Comparison of ENCODE assay signal across 22 mouse cellular contexts in the genomic region with DNA sequence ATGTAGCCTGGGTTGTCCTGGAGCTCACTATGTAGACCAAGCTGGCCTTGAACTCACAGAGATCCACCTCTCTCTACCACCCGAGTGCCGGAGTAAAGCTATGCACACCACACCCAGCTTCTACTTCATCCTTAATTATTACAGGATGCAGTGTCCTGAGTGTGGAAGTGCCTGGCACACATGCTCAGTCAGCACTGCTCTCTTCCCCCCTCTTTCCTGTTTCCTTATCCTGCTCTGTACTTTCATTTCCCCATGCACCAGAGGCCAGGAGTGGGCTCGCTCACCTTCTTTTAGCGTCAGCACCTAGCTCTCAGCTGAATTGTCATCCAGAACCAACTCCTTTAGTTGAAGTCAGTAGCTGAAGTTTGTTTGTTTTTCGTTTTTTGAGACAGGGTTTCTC. TPM values are rescaled to one million over a fixed set of nuclear protein-coding genes. Genes with fewer than 3 reads are reported as not detected.
DNase-seq lines count a peak whose midpoint lies in the region; TF ChIP-seq lines count a peak whose summit lies in the region.
"Had no signal": no experiment of that assay in that cellular context is flagged by ENCODE, and none has a peak within 500 bp of the region (broad histone marks: within the 10 kb centered on the region; RNA-seq: fewer than 3 reads in every experiment).

No protein-coding gene starts in this region.

- no peak for TF ChIP-seq CTCF in kidney, adult 2 months (conservative IDR thresholded peaks at IDR 0.05; ENCODE audit: insufficient read depth, insufficient read length, low read depth, low read length)
- no peak for TF ChIP-seq CTCF in lung, adult 2 months (IDR thresholded peaks at IDR 0.05; ENCODE audit: insufficient read depth, low read length)

- no peaks in the 10 kb centered on the region for H3K36me3 ChIP-seq in kidney, adult 2 months (ENCODE audit: control insufficient read depth, insufficient read depth, low read length)
- H3K36me3 ChIP-seq: embryonic facial prominence, embryonic 10.5 days; embryonic facial prominence, embryonic 12.5 days; forebrain, embryonic 15.5 days; G1E had no signal

- intact Hi-C loops in heart, postnatal 25 days (cut with DNase I): no loop called here

- H3K27ac ChIP-seq in kidney, adult 2 months (ENCODE audit: insufficient read depth, low read depth, low read length): no peak overlapping the region; the same call in 1 of the 2 replicates
- H3K27ac ChIP-seq: embryonic facial prominence, embryonic 10.5 days; embryonic facial prominence, embryonic 12.5 days; forebrain, embryonic 13.5 days; forebrain, embryonic 15.5 days had no signal

- no peaks in the 10 kb centered on the region for H3K27me3 ChIP-seq in kidney, adult 2 months (replicated peaks; ENCODE audit: control insufficient read depth, insufficient read depth, low read length)

- TF ChIP-seq POLR2A in kidney, adult 2 months (IDR thresholded peaks at IDR 0.05; ENCODE audit: low read depth, low read length): no peak
- no peak for TF ChIP-seq POLR2A in lung, adult 2 months (IDR thresholded peaks at IDR 0.05; ENCODE audit: borderline replicate concordance, extremely low read depth, low read depth, low read length)

- peak; percentile 94 for DNase-seq in heart, adult 11 months
- DNase-seq in heart, postnatal 25 days (ENCODE audit: low spot score): no peak
- DNase-seq in kidney, adult 2 months: peak; percentile 30
- DNase-seq in kidney, adult 9 months: no peak
- peak; percentile 23 for DNase-seq in lung, postnatal 36 days
- DNase-seq in lung, adult 2 months: no peak
- DNase-seq: adrenal gland, adult 8-10 months; adrenal gland, postnatal 14 days; B cell, adult 2 months; cerebellum, adult 11-12 months; cerebellum, adult 2 months; cerebellum, adult 9-10 months; cerebellum, postnatal 10 days; cerebellum, postnatal 25 days; forebrain, postnatal 0 days had no signal

- 68% methylated on average over 5 of the region's 5 CpGs for WGBS in kidney, adult 2 months
- 48% methylated on average over 5 of the region's 5 CpGs for WGBS in lung, adult 2 months

- H3K4me3 ChIP-seq in kidney, adult 2 months (ENCODE audit: insufficient read depth, low read depth, low read length): no peak overlapping the region
- no peak overlapping the region for H3K4me3 ChIP-seq in lung, adult 2 months (replicated peaks; ENCODE audit: extremely low read depth, low read depth, low read length)
- H3K4me3 ChIP-seq: embryonic facial prominence, embryonic 10.5 days; embryonic facial prominence, embryonic 12.5 days; forebrain, embryonic 13.5 days; forebrain, embryonic 15.5 days had no signal

- no peaks in the 10 kb centered on the region for H3K4me1 ChIP-seq in kidney, adult 2 months (ENCODE audit: control insufficient read depth, insufficient read depth, low read length)
- H3K4me1 ChIP-seq in lung, adult 2 months (ENCODE audit: control insufficient read depth, insufficient read depth, low read length): no peaks in the 10 kb centered on the region; the same call in 1 of the 2 replicates
- H3K4me1 ChIP-seq: embryonic facial prominence, embryonic 12.5 days had no signal

RNA-seq across cellular contexts. Expression of a gene that starts 5.4 kb away (rescaled TPM):
- 10 to 100 TPM; 17.2 to 18.8 TPM for total RNA-seq in heart, postnatal 25 days (2021)
- polyA plus RNA-seq in kidney, adult 2 months (2012; rRNA removed): 51.4 and 55.4 TPM in 2 replicates
- 162 and 199 TPM in 2 replicates for polyA plus RNA-seq in lung, adult 2 months (2012; rRNA removed)
- total RNA-seq: G1E had no signal
- polyA plus RNA-seq: activated CD4-positive, CD25-positive, alpha-beta regulatory T cell, adult 4 months; CD4-positive, CD25-positive, alpha-beta regulatory T cell, adult 4 months; G1E had no signal

RNA-seq across cellular contexts. Expression of a gene that starts 15.6 kb away (rescaled TPM):
- 10 to 100 TPM; 31.5 to 33.4 TPM for total RNA-seq in heart, postnatal 25 days (2021)
- polyA plus RNA-seq in kidney, adult 2 months (2012; rRNA removed): 19.4 and 22.8 TPM in 2 replicates
- 13.2 and 22.3 TPM in 2 replicates for polyA plus RNA-seq in lung, adult 2 months (2012; rRNA removed)

RNA-seq across cellular contexts. Expression of a gene that starts 26.9 kb away (rescaled TPM):
- 10 to 100 TPM; 25.2 to 26.9 TPM for total RNA-seq in heart, postnatal 25 days (2021)
- 22.9 and 23.6 TPM in 2 replicates for polyA plus RNA-seq in kidney, adult 2 months (2012; rRNA removed)
- 24.6 and 28.4 TPM in 2 replicates for polyA plus RNA-seq in lung, adult 2 months (2012; rRNA removed)

RNA-seq across cellular contexts. Expression of a gene that starts 30.5 kb away (rescaled TPM):
- total RNA-seq in heart, postnatal 25 days (2021): 10 to 100 TPM; 59.5 to 62.6 TPM
- 20.7 and 25.3 TPM in 2 replicates for polyA plus RNA-seq in kidney, adult 2 months (2012; rRNA removed)
- polyA plus RNA-seq in lung, adult 2 months (2012; rRNA removed): 29.0 and 47.3 TPM in 2 replicates

RNA-seq across cellular contexts. Expression of a gene that starts 49.0 kb away (rescaled TPM):
- 100 to 1,000 TPM; 100 to 113 TPM for total RNA-seq in heart, postnatal 25 days (2021)
- polyA plus RNA-seq in kidney, adult 2 months (2012; rRNA removed): 26.6 and 36.6 TPM in 2 replicates
- polyA plus RNA-seq in lung, adult 2 months (2012; rRNA removed): 38.6 and 48.4 TPM in 2 replicates

Comparison
In these comparisons a context has a peak if more than half of its experiments do, and no peak if none do; other contexts are left out.
1. DNase-seq: peak in heart, adult 11 months (single experiment), kidney, adult 2 months (single experiment) and lung, postnatal 36 days (single experiment); none in heart, postnatal 25 days (single experiment), kidney, adult 9 months (single experiment) and lung, adult 2 months (single experiment).